Mouse (Mus musculus): Measurements from ENCODE around the gene Gm11992. TPM values are rescaled to one million over a fixed set of nuclear protein-coding genes. Genes with fewer than 3 reads are reported as not detected.

The Gm11992 gene
- polyA plus RNA-seq, 1 experiment = not detected

GRCm38 (mm10) chr11:9018491-9019267 lies 29.7 kb upstream of the Gm11992 start:
- Histone ChIP-seq H3K27me3 (ENCODE audit: control insufficient read depth, insufficient read depth, insufficient read length) (no peaks in the 10 kb centered on the region), H3K36me3 (ENCODE audit: control insufficient read depth, insufficient read depth) (no peaks in the 10 kb centered on the region), H3ac (ENCODE audit: control insufficient read depth, insufficient read length, low read depth) (no peak overlapping the region), H3K79me2 (ENCODE audit: control insufficient read depth, insufficient read depth) (no peaks in the 10 kb centered on the region), H3K4me3 (ENCODE audit: insufficient read depth, poor library complexity, severe bottlenecking) (no peak overlapping the region), H3K79me3 (ENCODE audit: low read depth) (no peaks in the 10 kb centered on the region)
- TF ChIP-seq CEBPB (IDR thresholded peaks at IDR 0.05; ENCODE audit: low read depth) (no peak), MYOG (IDR thresholded peaks at IDR 0.05; ENCODE audit: control insufficient read depth, extremely low read depth, insufficient read length) (no peak), MAX (IDR thresholded peaks at IDR 0.05) (no peak), MYOD1 (IDR thresholded peaks at IDR 0.05; ENCODE audit: control insufficient read depth, insufficient read length, low read depth) (no peak), FOSL1 (IDR thresholded peaks at IDR 0.05; ENCODE audit: insufficient read depth, low read length, poor library complexity, severe bottlenecking) (no peak), USF1 (IDR thresholded peaks at IDR 0.05; ENCODE audit: low read depth) (no peak), CTCF (IDR thresholded peaks at IDR 0.05; ENCODE audit: control insufficient read depth, insufficient read depth, insufficient read length) (no peak)

- Histone ChIP-seq H3K27me3 (ENCODE audit: control insufficient read depth, insufficient read depth, insufficient read length) (peaks cover 5% of the 10 kb centered on the region), H3K79me2 (ENCODE audit: control insufficient read depth, insufficient read depth) (no peaks in the 10 kb centered on the region), H3K79me3 (ENCODE audit: low read depth) (no peaks in the 10 kb centered on the region), H3ac (ENCODE audit: control insufficient read depth, insufficient read length, low read depth) (no peak overlapping the region), H3K36me3 (ENCODE audit: control insufficient read depth, insufficient read depth) (no peaks in the 10 kb centered on the region), H3K4me3 (ENCODE audit: insufficient read depth, poor library complexity, severe bottlenecking) (no peak overlapping the region)
- TF ChIP-seq USF1 (IDR thresholded peaks at IDR 0.05; ENCODE audit: low read depth) (no peak), MYOG (IDR thresholded peaks at IDR 0.05; ENCODE audit: control insufficient read depth, extremely low read depth, insufficient read length) (no peak), MYOD1 (IDR thresholded peaks at IDR 0.05; ENCODE audit: control insufficient read depth, insufficient read length, low read depth) (no peak), CTCF (IDR thresholded peaks at IDR 0.05; ENCODE audit: control insufficient read depth, insufficient read depth, insufficient read length) (no peak), CEBPB (IDR thresholded peaks at IDR 0.05; ENCODE audit: low read depth) (no peak), FOSL1 (IDR thresholded peaks at IDR 0.05; ENCODE audit: insufficient read depth, low read length, poor library complexity, severe bottlenecking) (no peak), MAX (IDR thresholded peaks at IDR 0.05) (no peak)
Observed at GRCm38 (mm10) chr11:9020207-9020606, 28.2 kb upstream of the Gm11992 start.

- Histone ChIP-seq H3K79me3 (ENCODE audit: low read depth) (no peaks in the 10 kb centered on the region), H3K36me3 (ENCODE audit: control insufficient read depth, insufficient read depth) (no peaks in the 10 kb centered on the region), H3ac (ENCODE audit: control insufficient read depth, insufficient read length, low read depth) (no peak overlapping the region), H3K27me3 (ENCODE audit: control insufficient read depth, insufficient read depth, insufficient read length) (peaks cover 10% of the 10 kb centered on the region), H3K79me2 (ENCODE audit: control insufficient read depth, insufficient read depth) (no peaks in the 10 kb centered on the region), H3K4me3 (ENCODE audit: insufficient read depth, poor library complexity, severe bottlenecking) (no peak overlapping the region)
- no peak for TF ChIP-seq MYOD1 (IDR thresholded peaks at IDR 0.05; ENCODE audit: control insufficient read depth, insufficient read length, low read depth)
- TF ChIP-seq CTCF (IDR thresholded peaks at IDR 0.05; ENCODE audit: control insufficient read depth, insufficient read depth, insufficient read length) = no peak
- TF ChIP-seq MYOG (IDR thresholded peaks at IDR 0.05; ENCODE audit: control insufficient read depth, extremely low read depth, insufficient read length) = no peak
- TF ChIP-seq MAX (IDR thresholded peaks at IDR 0.05) = no peak
- no peak for TF ChIP-seq FOSL1 (IDR thresholded peaks at IDR 0.05; ENCODE audit: insufficient read depth, low read length, poor library complexity, severe bottlenecking)
- TF ChIP-seq CEBPB (IDR thresholded peaks at IDR 0.05; ENCODE audit: low read depth) = no peak
Observed at GRCm38 (mm10) chr11:9024782-9025181, 23.6 kb upstream of the Gm11992 start.

- Histone ChIP-seq H3K4me3 (ENCODE audit: insufficient read depth, poor library complexity, severe bottlenecking) (no peak overlapping the region), H3K79me3 (ENCODE audit: low read depth) (no peaks in the 10 kb centered on the region), H3K27me3 (ENCODE audit: control insufficient read depth, insufficient read depth, insufficient read length) (peaks cover 10% of the 10 kb centered on the region), H3K79me2 (ENCODE audit: control insufficient read depth, insufficient read depth) (no peaks in the 10 kb centered on the region), H3ac (ENCODE audit: control insufficient read depth, insufficient read length, low read depth) (no peak overlapping the region), H3K36me3 (ENCODE audit: control insufficient read depth, insufficient read depth) (no peaks in the 10 kb centered on the region)
- TF ChIP-seq MAX (IDR thresholded peaks at IDR 0.05) (no peak), CEBPB (IDR thresholded peaks at IDR 0.05; ENCODE audit: low read depth) (no peak), MYOD1 (IDR thresholded peaks at IDR 0.05; ENCODE audit: control insufficient read depth, insufficient read length, low read depth) (no peak)
Observed at GRCm38 (mm10) chr11:9025211-9025610, 23.2 kb upstream of the Gm11992 start.

GRCm38 (mm10) chr11:9031530-9031929 lies 16.9 kb upstream of the Gm11992 start:
- TF ChIP-seq MYOD1 (IDR thresholded peaks at IDR 0.05; ENCODE audit: control insufficient read depth, insufficient read length, low read depth) = no peak
- TF ChIP-seq FOSL1 (IDR thresholded peaks at IDR 0.05; ENCODE audit: insufficient read depth, low read length, poor library complexity, severe bottlenecking) = no peak
- TF ChIP-seq CTCF (IDR thresholded peaks at IDR 0.05; ENCODE audit: control insufficient read depth, insufficient read depth, insufficient read length) = no peak
- TF ChIP-seq MAX (IDR thresholded peaks at IDR 0.05) = no peak
- no peak for TF ChIP-seq USF1 (IDR thresholded peaks at IDR 0.05; ENCODE audit: low read depth)
- TF ChIP-seq MYOG (IDR thresholded peaks at IDR 0.05; ENCODE audit: control insufficient read depth, extremely low read depth, insufficient read length) = no peak
- Histone ChIP-seq H3K4me3 (ENCODE audit: insufficient read depth, poor library complexity, severe bottlenecking) (no peak overlapping the region), H3K27me3 (ENCODE audit: control insufficient read depth, insufficient read depth, insufficient read length) (peaks cover 10% of the 10 kb centered on the region), H3K79me3 (ENCODE audit: low read depth) (no peaks in the 10 kb centered on the region), H3K36me3 (ENCODE audit: control insufficient read depth, insufficient read depth) (no peaks in the 10 kb centered on the region), H3ac (ENCODE audit: control insufficient read depth, insufficient read length, low read depth) (no peak overlapping the region), H3K79me2 (ENCODE audit: control insufficient read depth, insufficient read depth) (no peaks in the 10 kb centered on the region)

GRCm38 (mm10) chr11:9046546-9046945 lies 1.8 kb upstream of the Gm11992 start:
- H3K27me3 ChIP-seq (ENCODE audit: control insufficient read depth, insufficient read depth, insufficient read length) = peaks cover 19% of the 10 kb centered on the region
- no peaks in the 10 kb centered on the region for H3K79me3 ChIP-seq (ENCODE audit: low read depth)
- H3K36me3 ChIP-seq (ENCODE audit: control insufficient read depth, insufficient read depth) = no peaks in the 10 kb centered on the region
- TF ChIP-seq FOSL1 (IDR thresholded peaks at IDR 0.05; ENCODE audit: insufficient read depth, low read length, poor library complexity, severe bottlenecking) = no peak
- no peaks in the 10 kb centered on the region for H3K79me2 ChIP-seq (ENCODE audit: control insufficient read depth, insufficient read depth)
- H3ac ChIP-seq (ENCODE audit: control insufficient read depth, insufficient read length, low read depth) = no peak overlapping the region
- no peak overlapping the region for H3K4me3 ChIP-seq (ENCODE audit: insufficient read depth, poor library complexity, severe bottlenecking)
